Mouse (Mus musculus) hematopoietic stem cell, adult 5-6 weeks (primary cell): ENCODE measurements around the gene Faim. TPM values are rescaled to one million over a fixed set of nuclear protein-coding genes. Genes with fewer than 3 reads are reported as not detected.

ENCODE experiments used
- ATAC-seq, 2 experiments: fragments of 125-278 bp in 1 of 2; replicated peaks in 1 of 2; 2 replicates each; pipeline ENCODE4 v1.8.0; 2016 to 2017; ENCODE audit warnings: inconsistent platforms in 2 of 2, mild to moderate bottlenecking in 2 of 2, moderate number of reproducible peaks in 2 of 2, low read depth in 1 of 2, moderate TSS enrichment in 1 of 2; ENCODE audit not compliant: low FRiP score in 2 of 2, poor library complexity in 2 of 2, severe bottlenecking in 2 of 2, insufficient read depth in 1 of 2, low TSS enrichment in 1 of 2
- total RNA-seq: library from RNA; stranded (forward); fragments of 172-1452, 232-1000 nt; gene quantifications from 2 replicates; pipeline ENCODE4 v1.2.3, GENCODE M21; 2017

Faim gene
- total RNA-seq, 1 experiment from 2014 or later: 105 TPM

DNA sequence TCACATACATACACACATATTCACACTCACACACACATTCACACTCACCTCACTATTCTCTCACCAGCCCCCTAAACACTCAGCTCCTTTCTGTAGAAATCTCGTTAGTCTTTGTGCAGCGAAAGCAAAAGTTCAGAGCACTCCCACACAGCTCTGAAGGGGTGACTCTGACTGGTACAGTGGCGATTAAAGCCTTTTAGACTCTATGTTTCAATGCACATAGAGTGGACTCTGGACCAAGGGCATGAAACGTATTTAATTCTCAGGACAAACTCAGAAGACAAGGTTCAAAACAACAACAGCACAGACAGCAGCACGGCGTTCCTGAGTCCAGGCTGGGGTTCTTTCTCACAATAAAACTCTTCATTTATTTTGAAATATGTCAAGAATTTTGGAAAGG lies 31.5 kb downstream of the Faim start:
- no peak for ATAC-seq

DNA sequence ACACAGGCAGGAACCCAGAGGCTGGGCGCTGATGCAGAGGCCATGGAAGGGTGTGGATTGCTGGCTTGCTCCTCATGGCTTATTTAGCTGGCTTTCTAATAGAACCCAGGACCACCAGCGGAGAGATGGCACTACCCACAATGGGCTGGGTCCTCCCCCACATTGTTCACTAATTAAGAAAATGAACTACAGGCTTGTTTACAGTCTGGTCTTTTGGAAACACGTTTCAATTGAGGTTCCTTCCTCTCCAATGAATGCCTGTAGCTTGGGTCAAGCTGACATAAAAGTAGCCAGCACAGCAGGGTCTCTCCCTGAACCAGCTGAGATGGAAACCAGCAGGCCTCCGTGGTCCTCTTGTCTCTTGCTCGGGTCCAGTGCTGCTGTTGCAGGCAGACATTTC lies 35.0 kb downstream of the Faim start:
- no peak for ATAC-seq

DNA sequence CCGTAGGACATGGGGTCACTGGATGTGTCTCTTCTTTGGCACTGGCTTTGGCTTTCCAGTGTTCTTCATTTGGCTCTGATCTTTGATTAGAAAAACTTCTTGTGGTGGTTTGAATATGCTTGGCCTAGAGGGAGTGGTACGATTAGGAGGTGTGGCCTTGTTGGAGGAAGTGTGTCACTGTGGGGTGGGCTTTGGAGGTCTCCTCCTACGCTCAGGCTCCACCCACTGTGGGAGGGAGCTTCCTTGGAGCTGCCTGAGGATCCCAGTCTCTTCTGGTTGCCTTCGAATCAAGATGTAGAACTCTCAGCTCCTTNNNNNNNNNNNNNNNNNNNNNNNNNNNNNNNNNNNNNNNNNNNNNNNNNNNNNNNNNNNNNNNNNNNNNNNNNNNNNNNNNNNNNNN lies 35.6 kb downstream of the Faim start:
- no peak for ATAC-seq

DNA sequence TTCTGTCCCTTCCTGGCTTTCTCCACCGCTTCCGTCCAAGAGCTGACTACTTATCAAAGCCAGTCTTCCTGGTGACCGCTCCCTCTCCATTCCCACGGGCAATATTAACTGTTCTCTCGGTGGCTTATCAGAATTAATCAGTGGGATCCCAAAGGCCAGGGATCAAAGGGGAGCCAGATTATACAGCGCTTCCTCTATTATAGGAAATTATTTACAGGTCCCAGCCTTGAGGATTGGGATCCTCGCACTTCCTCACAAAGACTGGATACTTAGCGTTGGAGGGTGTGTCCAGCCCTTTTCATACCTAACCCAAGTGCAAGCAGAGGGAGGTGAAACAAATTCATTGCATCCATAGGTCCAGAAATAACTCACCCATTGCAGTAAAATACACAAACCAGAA lies 45.9 kb downstream of the Faim start:
- no peak for ATAC-seq

DNA sequence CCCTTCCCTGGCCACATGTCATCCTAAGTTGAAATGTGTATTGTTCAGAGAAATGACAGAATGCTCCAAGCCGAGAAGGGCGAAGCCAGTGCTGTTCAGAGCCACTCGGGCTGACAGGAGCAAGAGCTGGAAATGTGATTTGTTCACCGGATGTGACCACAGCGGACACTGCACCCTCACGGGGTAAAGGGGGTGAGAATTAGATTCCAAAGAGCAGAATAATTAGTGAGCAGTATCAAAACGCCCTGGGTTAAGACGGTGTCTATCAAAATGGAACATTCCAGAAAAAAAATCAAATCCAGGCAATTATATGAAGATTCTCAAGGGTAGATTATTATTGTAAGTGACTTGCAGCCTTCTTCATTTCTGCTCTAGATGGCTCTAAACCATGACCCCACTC lies 47.9 kb downstream of the Faim start:
- ATAC-seq: no peak

DNA sequence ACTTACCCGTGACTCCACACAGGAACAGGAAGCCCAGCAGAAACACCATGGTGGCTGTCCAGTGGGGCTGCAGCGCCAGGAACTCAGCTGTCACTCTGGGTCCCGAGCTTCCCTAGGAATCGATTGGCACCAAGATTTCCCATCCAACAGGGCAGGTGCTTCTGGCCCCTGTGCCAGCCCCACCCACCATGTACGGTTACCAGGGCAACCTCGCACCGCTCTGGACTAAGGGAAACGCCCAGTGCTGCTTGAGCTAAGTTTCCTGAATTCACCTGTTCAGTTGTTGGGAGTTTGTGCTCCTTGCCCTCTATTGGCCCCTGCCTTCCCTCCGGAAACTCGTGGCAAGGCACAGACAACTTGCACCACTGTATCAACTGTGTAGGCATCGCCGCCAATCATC lies 49.4 kb downstream of the Faim start, which contains the start of gene Gm1123:
Gene Gm1123, minus strand, starts transcription at position 141 of the 400 bp plus-strand sequence.
- no peak for ATAC-seq

DNA sequence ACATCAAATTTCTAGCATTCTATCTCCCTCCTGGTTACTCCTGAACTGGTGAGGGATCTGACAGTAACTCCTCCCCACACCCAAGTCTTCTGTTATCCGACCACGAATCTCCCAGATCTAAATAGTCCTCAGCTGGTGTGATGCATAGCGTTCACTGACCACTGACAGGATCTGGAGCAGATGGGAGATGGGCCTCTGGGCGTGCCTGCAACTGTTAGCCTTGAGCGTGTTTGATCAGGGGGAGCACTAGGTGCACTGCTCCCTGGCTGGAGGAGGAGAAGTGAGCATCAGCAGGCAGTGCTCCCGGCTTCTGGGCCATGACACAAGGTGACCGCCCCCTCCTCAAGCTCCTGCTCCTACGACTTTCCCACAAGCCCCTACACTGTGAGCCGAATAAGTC lies 55.8 kb downstream of the Faim start:
- ATAC-seq: no peak

DNA sequence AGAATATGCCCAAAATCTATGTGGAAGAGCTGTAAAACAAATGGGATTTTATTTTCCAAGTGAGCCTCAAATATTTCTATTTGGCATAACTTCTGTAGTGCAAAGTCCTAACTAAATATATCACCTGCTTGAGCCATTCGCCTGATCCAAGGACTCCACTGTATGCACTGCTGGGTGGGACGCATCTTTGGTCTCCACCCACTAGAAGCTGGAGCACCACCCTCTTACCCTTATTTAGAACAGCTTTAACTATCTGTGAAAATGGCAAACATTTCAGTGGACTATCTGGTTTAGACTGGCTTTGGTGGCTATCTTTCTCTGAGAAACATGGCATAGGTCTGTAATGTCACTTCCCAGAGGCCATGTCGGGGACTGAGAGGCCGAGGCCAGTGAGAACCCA lies 56.5 kb downstream of the Faim start:
- no peak for ATAC-seq

DNA sequence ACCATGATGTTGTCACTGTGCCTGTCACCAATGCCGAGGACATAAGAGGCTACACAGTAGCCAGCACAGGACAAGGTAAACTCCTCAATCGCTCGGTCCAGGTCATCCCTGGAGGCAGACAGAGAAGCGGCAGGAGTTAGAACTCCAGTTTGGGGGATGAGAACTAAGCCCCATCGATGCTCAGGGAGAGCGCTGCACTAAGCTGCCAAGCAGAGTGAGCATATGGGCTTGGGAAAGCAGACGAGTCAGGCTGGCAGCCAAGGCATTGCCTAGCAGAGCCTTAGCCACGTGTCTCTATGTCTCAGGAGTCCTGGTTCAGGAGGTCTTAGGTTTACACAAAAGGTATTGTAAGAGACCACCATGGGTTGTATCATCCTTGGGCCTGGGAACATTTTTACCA lies 58.6 kb downstream of the Faim start:
- no peak for ATAC-seq

DNA sequence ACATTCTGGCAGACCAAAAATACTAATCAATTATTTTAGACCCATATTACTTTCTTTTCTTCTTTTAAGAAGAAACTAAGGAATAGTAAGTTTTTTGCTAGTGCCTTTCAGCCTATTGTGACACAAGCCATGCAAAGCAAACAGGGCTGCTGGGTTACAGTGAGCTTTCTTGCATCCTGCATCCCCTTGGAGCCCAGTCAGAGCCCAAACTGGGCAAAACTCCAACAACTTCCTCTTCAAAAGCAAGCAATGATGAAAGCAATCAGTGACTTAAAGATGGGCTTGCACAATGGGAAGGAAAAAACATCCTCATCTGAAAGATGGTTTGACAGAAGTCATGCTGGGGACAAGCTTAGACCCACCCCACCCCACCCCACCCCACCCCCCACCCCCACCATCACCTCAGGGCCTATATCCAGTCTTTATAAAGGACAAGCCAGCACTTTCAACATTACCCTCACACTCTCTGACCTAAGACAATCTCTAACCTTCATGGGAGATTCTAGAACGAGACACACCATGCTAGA lies 62.6 kb downstream of the Faim start:
- ATAC-seq: no peak

DNA sequence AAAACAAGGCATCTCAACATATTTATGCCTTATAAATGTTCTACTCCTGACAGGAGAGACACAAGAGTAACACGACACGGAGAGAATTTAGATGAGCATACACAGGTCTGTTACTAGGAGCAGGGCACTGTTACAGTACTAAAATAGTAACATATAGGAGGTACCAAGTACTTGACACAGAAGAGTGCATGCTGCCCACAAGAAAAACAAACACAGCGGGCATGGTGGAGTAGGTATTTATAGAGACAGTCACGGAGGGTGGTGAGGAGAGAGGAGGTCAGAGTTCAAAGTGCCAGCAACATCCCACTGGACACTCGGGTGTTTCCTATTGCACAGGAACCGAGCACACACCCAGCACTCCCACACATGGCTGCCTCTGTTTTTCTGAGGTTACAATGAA lies 63.6 kb downstream of the Faim start:
- no peak for ATAC-seq

Other genes starting within 250 kb of the Faim start
- gene Prr23a1, start 143.9 kb upstream of the Faim start, total RNA-seq: not detected in 2 replicates
- gene Prr23a2, start 129.9 kb upstream of the Faim start, total RNA-seq: not detected in 2 replicates
- gene Prr23a3, start 121.6 kb upstream of the Faim start, total RNA-seq: not detected in 2 replicates
- gene 7420426K07Rik, start 83.3 kb upstream of the Faim start, total RNA-seq: not detected in 2 replicates
- not detected in 2 replicates for gene Foxl2, start 31.1 kb upstream of the Faim start, total RNA-seq
- gene Gm1123, start 49.3 kb downstream of the Faim start, total RNA-seq: not detected in 2 replicates
- gene Pik3cb, start 154.2 kb downstream of the Faim start, total RNA-seq: 4.2 and 5.3 TPM in 2 replicates